Mouse (Mus musculus) testis, adult 2 months (tissue): ENCODE data around the gene Kctd6.

Source experiments
- CTCF ChIP-seq: fragments of 200-500 bp; IDR thresholded peaks from 2 replicates; pipeline ENCODE4 v1.5.1; 2012; ENCODE audit warnings: low read depth, mild to moderate bottlenecking, inconsistent platforms, low read length, moderate library complexity; ENCODE audit not compliant: control insufficient read depth, insufficient read depth, insufficient replicate concordance
- POLR2A ChIP-seq: fragments of 200-500 bp; IDR thresholded peaks from 2 replicates; pipeline ENCODE4 v1.6.1; 2012; ENCODE audit warnings: low read depth, mild to moderate bottlenecking, inconsistent platforms, low read length, moderate library complexity; ENCODE audit not compliant: control insufficient read depth

DNA sequence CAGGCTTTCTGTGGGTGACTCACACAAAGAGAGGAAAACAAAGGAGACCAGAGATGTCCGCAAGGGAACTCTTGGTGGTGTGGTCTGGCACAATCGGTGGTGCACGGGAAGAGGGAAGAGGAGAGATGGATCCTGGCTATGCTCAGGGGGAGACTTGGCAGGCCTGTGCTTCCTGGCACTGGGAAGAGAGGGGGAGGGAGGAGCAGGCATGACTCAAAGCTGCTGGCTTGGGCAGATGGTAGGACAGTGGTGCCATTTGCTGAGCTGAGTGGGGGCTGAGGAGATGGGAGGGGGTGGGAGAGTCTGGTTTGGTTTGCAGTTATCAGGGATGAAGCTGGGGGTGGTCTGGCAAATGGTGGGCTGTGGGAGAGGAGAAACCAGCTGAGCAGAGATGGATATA, 5.1 kb upstream of the Kctd6 start:
- TF ChIP-seq POLR2A: no peak
- no peak for TF ChIP-seq CTCF
